Mouse (Mus musculus) hindbrain, embryonic 10.5 days (tissue): ENCODE measurements around the gene Ifitm10. TPM values are rescaled to one million over a fixed set of nuclear protein-coding genes. Genes with fewer than 3 reads are reported as not detected.

ENCODE experiments used
- DNase-seq: peaks from one replicate; pipeline ENCODE4 v3.0.0-alpha.2; 2017; ENCODE audit warnings: low spot score
- H3K27ac ChIP-seq: fragments of 300-500 bp; sonication (generic); 2 replicates; pipeline ENCODE4 v1.5.1; 2016; ENCODE audit warnings: mild to moderate bottlenecking, moderate library complexity
- H3K27me3 ChIP-seq: fragments of 300-500 bp; sonication (generic); 2 replicates; pipeline ENCODE4 v1.6.1; 2016; ENCODE audit warnings: mild to moderate bottlenecking; ENCODE audit not compliant: poor library complexity, insufficient read depth, severe bottlenecking
- H3K36me3 ChIP-seq: fragments of 300-500 bp; sonication (generic); 2 replicates; pipeline ENCODE4 v1.6.1; 2016; ENCODE audit warnings: mild to moderate bottlenecking, moderate library complexity
- H3K4me1 ChIP-seq: fragments of 300-500 bp; sonication (generic); replicated peaks from 2 replicates; pipeline ENCODE4 v1.6.1; 2016; ENCODE audit warnings: mild to moderate bottlenecking
- H3K4me3 ChIP-seq: fragments of 300-500 bp; sonication (generic); 2 replicates; pipeline ENCODE4 v1.5.1; 2016; ENCODE audit warnings: mild to moderate bottlenecking, moderate library complexity
- H3K9me3 ChIP-seq: fragments of 300-500 bp; sonication (generic); 2 replicates; pipeline ENCODE4 v1.6.1; 2016; ENCODE audit warnings: mild to moderate bottlenecking, moderate library complexity
- WGBS: fragments of 180-500 bp; shearing (Covaris S2); methylation state at CpG from one replicate; pipeline ENCODE4 v1.1.7; 2016; 5-methylcytosine and 5-hydroxymethylcytosine counted together
- polyA plus RNA-seq: library from polyadenylated mRNA; unstranded; fragments of >200 nt; fragmentation: Nextera tagmentation; extraction: Ambion mirVana; gene quantifications from 2 replicates; pipeline ENCODE4 v1.2.1, GENCODE M21; 2016

The Ifitm10 gene
- polyA plus RNA-seq, 1 experiment from 2014 or later, result 0.63 TPM

GRCm38 (mm10) chr7:142388198-142388597, 14.6 kb upstream of the Ifitm10 start:
- peak overlapping the region; percentile 92 for H3K4me3 ChIP-seq
- WGBS, result 98% methylated on average over 1 of the region's 1 CpGs
- H3K36me3 ChIP-seq, result peaks cover 25% of the 10 kb centered on the region
- no peak for DNase-seq
- H3K9me3 ChIP-seq, result no peaks in the 10 kb centered on the region
- H3K27ac ChIP-seq, result peak overlapping the region; percentile 92
- peaks cover 31% of the 10 kb centered on the region for H3K4me1 ChIP-seq
- H3K27me3 ChIP-seq, result 0 out of 2 replicates have a peak, but pooled peaks cover 6% of the 10 kb centered on the region

GRCm38 (mm10) chr7:142387419-142388148, 14.0 kb upstream of the Ifitm10 start, which contains the start of gene Ctsd:
Ctsd (minus strand) TSS chr7:142388038.
- peak; percentile 99 for DNase-seq
- Histone ChIP-seq H3K4me1 (peaks cover 27% of the 10 kb centered on the region), H3K4me3 (peak within 1 kb of the TSS; percentile 92), H3K27ac (peak within 1 kb of the TSS; percentile 92), H3K27me3 (0 out of 2 replicates have a peak, but pooled peaks cover 6% of the 10 kb centered on the region), H3K36me3 (peaks cover 31% of the 10 kb centered on the region), H3K9me3 (no peaks in the 10 kb centered on the region)
- WGBS, result under 1% methylated on average over 55 of the region's 55 CpGs

- H3K4me1 ChIP-seq, result peaks cover 24% of the 10 kb centered on the region
- peaks cover 39% of the 10 kb centered on the region for H3K36me3 ChIP-seq
- H3K27me3 ChIP-seq, result 0 out of 2 replicates have a peak, but pooled peaks cover 6% of the 10 kb centered on the region
- 65% methylated on average over 6 of the region's 6 CpGs for WGBS
- peak overlapping the region; percentile 92 for H3K27ac ChIP-seq
- DNase-seq, result no peak
- H3K4me3 ChIP-seq, result peak overlapping the region; percentile 92
- H3K9me3 ChIP-seq, result no peaks in the 10 kb centered on the region
Measured at GRCm38 (mm10) chr7:142386621-142387201, 13.2 kb upstream of the Ifitm10 start.

GRCm38 (mm10) chr7:142385742-142386403, 12.3 kb upstream of the Ifitm10 start:
- 91% methylated on average over 3 of the region's 3 CpGs for WGBS
- Histone ChIP-seq H3K27me3 (0 out of 2 replicates have a peak, but pooled peaks cover 6% of the 10 kb centered on the region), H3K9me3 (no peaks in the 10 kb centered on the region), H3K27ac (0 out of 2 replicates have a peak overlapping the region, but pooled peaks have one; percentile 92), H3K4me3 (peak overlapping the region; percentile 92), H3K36me3 (peaks cover 48% of the 10 kb centered on the region), H3K4me1 (peaks cover 24% of the 10 kb centered on the region)
- no peak for DNase-seq

GRCm38 (mm10) chr7:142384306-142384705, 10.8 kb upstream of the Ifitm10 start:
- H3K4me1 ChIP-seq, result peaks cover 24% of the 10 kb centered on the region
- H3K9me3 ChIP-seq, result no peaks in the 10 kb centered on the region
- H3K36me3 ChIP-seq, result peaks cover 63% of the 10 kb centered on the region
- H3K4me3 ChIP-seq, result no peak overlapping the region
- no peak for DNase-seq
- H3K27me3 ChIP-seq, result no peaks in the 10 kb centered on the region
- no peak overlapping the region for H3K27ac ChIP-seq
- 91% methylated on average over 10 of the region's 10 CpGs for WGBS

- H3K9me3 ChIP-seq, result no peaks in the 10 kb centered on the region
- H3K27ac ChIP-seq, result no peak within 1 kb of the TSS
- no peak within 1 kb of the TSS for H3K4me3 ChIP-seq
- peaks cover 81% of the 10 kb centered on the region for H3K36me3 ChIP-seq
- peaks cover 20% of the 10 kb centered on the region for H3K4me1 ChIP-seq
- no peaks in the 10 kb centered on the region for H3K27me3 ChIP-seq
- WGBS, result 95% methylated on average over 5 of the region's 5 CpGs
- no peak for DNase-seq
Measured at GRCm38 (mm10) chr7:142382567-142382966, 9.0 kb upstream of the Ifitm10 start, which contains the start of gene Gm49369. Gm49369 (minus strand) TSS chr7:142382667.

GRCm38 (mm10) chr7:142381175-142381574, 7.6 kb upstream of the Ifitm10 start:
- DNase-seq, result no peak
- no peaks in the 10 kb centered on the region for H3K9me3 ChIP-seq
- H3K4me1 ChIP-seq, result peaks cover 7% of the 10 kb centered on the region
- H3K4me3 ChIP-seq, result no peak overlapping the region
- WGBS, result 94% methylated on average over 4 of the region's 4 CpGs
- no peaks in the 10 kb centered on the region for H3K27me3 ChIP-seq
- H3K36me3 ChIP-seq, result peaks cover 95% of the 10 kb centered on the region
- no peak overlapping the region for H3K27ac ChIP-seq

- Histone ChIP-seq H3K4me3 (no peak overlapping the region), H3K27ac (no peak overlapping the region), H3K36me3 (peaks cover 92% of the 10 kb centered on the region), H3K27me3 (peaks cover 3% of the 10 kb centered on the region), H3K9me3 (no peaks in the 10 kb centered on the region), H3K4me1 (no peaks in the 10 kb centered on the region)
- WGBS, result 84% methylated on average over 6 of the region's 6 CpGs
- no peak for DNase-seq
Measured at GRCm38 (mm10) chr7:142379186-142379585, 5.6 kb upstream of the Ifitm10 start.

GRCm38 (mm10) chr7:142377233-142377925, 3.8 kb upstream of the Ifitm10 start:
- Histone ChIP-seq H3K27me3 (peaks cover 21% of the 10 kb centered on the region), H3K4me1 (peaks cover 3% of the 10 kb centered on the region), H3K4me3 (no peak overlapping the region), H3K36me3 (peaks cover 74% of the 10 kb centered on the region), H3K9me3 (no peaks in the 10 kb centered on the region), H3K27ac (peak overlapping the region; percentile 29; the same call in 1 of the 2 replicates)
- no peak for DNase-seq
- 93% methylated on average over 14 of the region's 14 CpGs for WGBS

GRCm38 (mm10) chr7:142376096-142376495, 2.5 kb upstream of the Ifitm10 start:
- no peak overlapping the region for H3K4me3 ChIP-seq
- H3K4me1 ChIP-seq, result peaks cover 15% of the 10 kb centered on the region
- DNase-seq, result no peak
- H3K27me3 ChIP-seq, result peaks cover 34% of the 10 kb centered on the region
- H3K27ac ChIP-seq, result no peak overlapping the region
- peaks cover 61% of the 10 kb centered on the region for H3K36me3 ChIP-seq
- WGBS, result 80% methylated on average over 4 of the region's 4 CpGs
- no peaks in the 10 kb centered on the region for H3K9me3 ChIP-seq

GRCm38 (mm10) chr7:142375261-142375724, 1.7 kb upstream of the Ifitm10 start:
- Histone ChIP-seq H3K27me3 (peaks cover 42% of the 10 kb centered on the region), H3K4me3 (no peak overlapping the region), H3K9me3 (no peaks in the 10 kb centered on the region), H3K27ac (no peak overlapping the region), H3K36me3 (peaks cover 53% of the 10 kb centered on the region), H3K4me1 (peaks cover 17% of the 10 kb centered on the region)
- DNase-seq, result no peak
- WGBS, result 84% methylated on average over 6 of the region's 6 CpGs

- Histone ChIP-seq H3K27ac (no peak overlapping the region), H3K36me3 (peaks cover 46% of the 10 kb centered on the region), H3K4me3 (no peak overlapping the region), H3K4me1 (peaks cover 17% of the 10 kb centered on the region), H3K9me3 (no peaks in the 10 kb centered on the region), H3K27me3 (peaks cover 50% of the 10 kb centered on the region)
- DNase-seq, result no peak
- 94% methylated on average over 5 of the region's 5 CpGs for WGBS
Measured at GRCm38 (mm10) chr7:142374413-142375015, 961 bp upstream of the Ifitm10 start.
